Mouse (Mus musculus): ENCODE data around the gene Gm10720.
"Not testable (repeated sequence)": the region's sequence is repeated elsewhere in the genome, so short reads cannot be mapped to it uniquely, and the experiment has no call there.

Gm10720 gene

GRCm38 (mm10) chr9:3015354-3015753, at the start of gene Gm10720:
Gm10720 (plus strand) TSS chr9:3015654.
- not testable (repeated sequence) for DNase-seq

- not testable (repeated sequence) for DNase-seq
Measured at GRCm38 (mm10) chr9:3000445-3000972, 14.9 kb upstream of the Gm10720 start, which contains the start of gene Gm10722. Gm10722 (plus strand) TSS chr9:3000922.

GRCm38 (mm10) chr9:3001006-3001405, 14.4 kb upstream of the Gm10720 start:
- not testable (repeated sequence) for DNase-seq

- DNase-seq, result peak; percentile 94
Measured at GRCm38 (mm10) chr9:3001948-3002659, 13.3 kb upstream of the Gm10720 start.

GRCm38 (mm10) chr9:3002794-3003396, 12.6 kb upstream of the Gm10720 start, which contains the start of gene Gm11168:
Gm11168 (plus strand) TSS chr9:3003346.
- DNase-seq, result not testable (repeated sequence)

GRCm38 (mm10) chr9:3006179-3006578, 9.3 kb upstream of the Gm10720 start:
- not testable (repeated sequence) for DNase-seq

- DNase-seq, result peak; percentile 94
Measured at GRCm38 (mm10) chr9:3006636-3007035, 8.8 kb upstream of the Gm10720 start.

- DNase-seq, result not testable (repeated sequence)
Measured at GRCm38 (mm10) chr9:3007272-3007671, 8.2 kb upstream of the Gm10720 start.

DNA sequence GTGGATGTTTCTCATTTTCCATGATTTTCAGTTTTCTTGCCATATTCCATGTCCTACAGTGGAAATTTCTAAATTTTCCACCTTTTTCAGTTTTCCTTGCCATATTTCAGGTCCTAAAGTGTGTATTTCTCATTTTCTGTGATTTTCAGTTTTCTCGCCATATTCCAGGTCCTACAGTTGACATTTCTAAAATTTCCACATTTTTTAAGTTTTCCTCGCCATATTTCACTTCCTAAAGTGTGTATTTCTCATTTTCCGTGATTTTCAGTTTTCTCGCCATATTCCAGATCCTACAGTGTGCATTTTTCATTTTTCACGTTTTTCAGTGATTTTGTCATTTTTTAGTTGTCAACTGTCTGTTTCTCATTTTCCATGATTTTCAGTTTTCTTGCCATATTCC, 6.1 kb upstream of the Gm10720 start:
- not testable (repeated sequence) for DNase-seq

DNA sequence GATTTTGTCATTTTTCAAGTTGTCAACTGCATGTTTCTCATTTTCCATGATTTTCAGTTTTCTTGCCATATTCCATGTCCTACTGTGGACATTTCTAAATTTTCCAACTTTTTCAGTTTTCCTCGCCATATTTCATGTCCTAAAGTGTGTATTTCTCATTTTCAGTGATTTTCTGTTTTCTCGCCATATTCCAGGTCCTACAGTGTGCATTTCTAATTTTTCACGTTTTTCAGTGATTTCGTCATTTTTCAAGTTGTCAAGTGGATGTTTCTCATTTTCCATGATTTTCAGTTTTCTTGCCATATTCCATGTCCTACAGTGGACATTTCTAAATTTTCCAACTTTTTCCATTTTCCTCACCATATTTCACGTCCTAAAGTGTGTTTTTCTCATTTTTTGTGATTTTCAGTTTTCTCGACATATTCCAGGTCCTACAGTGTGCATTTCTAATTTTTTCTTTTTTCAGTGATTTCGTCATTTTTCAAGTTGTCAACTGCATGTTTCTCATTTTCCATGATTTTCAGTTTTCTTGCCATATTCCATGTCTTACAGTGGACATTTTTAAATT, 3.3 kb upstream of the Gm10720 start:
- not testable (repeated sequence) for DNase-seq

- DNase-seq, result not testable (repeated sequence)
Measured at GRCm38 (mm10) chr9:3012733-3013279, 2.6 kb upstream of the Gm10720 start, which contains the start of gene Gm10721. Gm10721 (plus strand) TSS chr9:3013140.

- not testable (repeated sequence) for DNase-seq
Measured at GRCm38 (mm10) chr9:3015896-3016295, 442 bp downstream of the Gm10720 start.

GRCm38 (mm10) chr9:3017108-3017507, 1.7 kb downstream of the Gm10720 start, which contains the start of gene Gm10719:
Gm10719 (plus strand) TSS chr9:3017408.
- not testable (repeated sequence) for DNase-seq

GRCm38 (mm10) chr9:3018944-3019343, 3.5 kb downstream of the Gm10720 start:
- not testable (repeated sequence) for DNase-seq

DNA sequence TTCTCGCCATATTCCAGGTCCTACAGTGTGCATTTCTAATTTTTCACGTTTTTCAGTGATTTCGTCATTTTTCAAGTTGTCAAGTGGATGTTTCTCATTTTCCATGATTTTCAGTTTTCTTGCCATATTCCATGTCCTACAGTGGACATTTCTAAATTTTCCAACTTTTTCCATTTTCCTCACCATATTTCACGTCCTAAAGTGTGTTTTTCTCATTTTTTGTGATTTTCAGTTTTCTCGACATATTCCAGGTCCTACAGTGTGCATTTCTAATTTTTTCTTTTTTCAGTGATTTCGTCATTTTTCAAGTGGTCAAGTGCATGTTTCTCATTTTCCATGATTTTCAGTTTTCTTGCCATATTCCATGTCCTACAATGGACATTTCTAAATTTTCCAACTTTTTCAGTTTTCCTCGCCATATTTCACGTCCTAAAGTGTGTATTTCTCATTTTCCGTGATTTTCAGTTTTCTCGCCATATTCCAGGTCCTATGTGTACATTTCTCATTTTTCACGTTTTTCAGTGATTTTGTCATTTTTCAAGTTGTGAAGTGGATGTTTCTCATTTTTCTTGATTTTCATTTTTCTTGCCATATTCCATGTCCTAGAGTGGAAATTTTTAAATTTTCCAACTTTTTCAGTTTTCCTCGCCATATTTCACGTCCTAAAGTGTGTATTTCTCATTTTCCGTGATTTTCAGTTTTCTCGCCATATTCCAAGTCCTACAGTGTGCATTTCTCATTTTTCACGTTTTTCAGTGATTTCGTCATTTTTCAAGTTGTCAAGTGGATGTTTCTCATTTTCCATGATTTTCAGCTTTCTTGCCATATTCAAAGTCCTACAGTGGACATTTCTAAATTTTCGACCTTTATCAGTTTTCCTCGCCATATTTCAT, 4.6 kb downstream of the Gm10720 start:
- DNase-seq, result peak; percentile 16

DNA sequence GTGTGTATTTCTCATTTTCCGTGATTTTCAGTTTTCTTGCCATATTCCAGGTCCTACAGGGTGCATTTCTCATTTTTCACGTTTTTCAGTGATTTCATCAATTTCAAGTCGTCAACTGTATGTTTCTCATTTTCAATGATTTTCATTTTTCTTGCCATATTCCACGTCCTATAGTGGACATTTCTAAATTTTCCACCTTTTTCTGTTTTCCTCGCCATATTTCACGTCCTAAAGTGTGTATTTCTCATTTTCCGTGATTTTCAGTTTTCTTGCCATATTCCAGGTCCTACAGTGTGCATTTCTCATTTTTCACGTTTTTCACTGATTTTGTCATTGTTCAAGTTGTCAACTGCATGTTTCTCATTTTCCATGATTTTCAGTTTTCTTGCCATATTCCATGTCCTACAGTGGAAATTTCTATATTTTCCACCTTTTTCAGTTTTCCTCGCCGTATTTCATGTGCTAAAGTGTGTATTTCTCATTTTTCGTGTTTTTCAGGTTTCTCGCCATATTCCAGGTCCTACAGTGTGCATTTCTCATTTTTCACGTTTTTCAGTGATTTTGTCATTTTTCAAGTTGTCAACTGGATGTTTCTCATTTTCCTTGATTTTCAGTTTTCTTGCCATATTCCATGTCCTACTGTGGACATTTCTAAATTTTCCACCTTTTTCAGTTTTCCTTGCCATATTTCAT, 7.0 kb downstream of the Gm10720 start:
- DNase-seq, result peak; percentile 55

DNA sequence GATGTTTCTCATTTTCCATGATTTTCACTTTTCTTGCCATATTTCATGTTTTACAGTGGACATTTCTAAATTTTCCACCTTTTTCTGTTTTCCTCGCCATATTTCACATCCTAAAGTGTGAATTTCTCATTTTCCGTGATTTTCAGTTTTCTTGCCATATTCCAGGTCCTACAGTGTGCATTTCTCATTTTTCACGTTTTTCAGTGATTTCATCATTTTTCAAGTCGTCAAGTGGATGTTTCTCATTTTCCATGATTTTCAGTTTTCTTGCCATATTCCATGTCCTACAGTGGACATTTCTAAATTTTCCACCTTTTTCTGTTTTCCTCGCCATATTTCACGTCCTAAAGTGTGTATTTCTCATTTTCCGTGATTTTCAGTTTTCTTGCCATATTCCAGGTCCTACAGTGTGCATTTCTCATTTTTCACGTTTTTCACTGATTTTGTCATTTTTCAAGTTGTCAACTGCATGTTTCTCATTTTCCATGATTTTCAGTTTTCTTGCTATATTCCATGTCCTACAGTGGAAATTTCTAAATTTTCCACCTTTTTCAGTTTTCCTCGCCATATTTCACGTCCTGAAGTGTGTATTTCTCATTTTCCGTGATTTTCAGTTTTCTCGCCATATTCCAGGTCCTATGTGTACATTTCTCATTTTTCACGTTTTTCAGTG, 8.0 kb downstream of the Gm10720 start, which contains the start of gene Gm10718:
Gm10718 (plus strand) TSS at position 236 of the 673 bp plus-strand sequence.
- peak; percentile 10 for DNase-seq

- DNase-seq, result peak; percentile 93
Measured at GRCm38 (mm10) chr9:3023985-3024648, 8.7 kb downstream of the Gm10720 start.

DNA sequence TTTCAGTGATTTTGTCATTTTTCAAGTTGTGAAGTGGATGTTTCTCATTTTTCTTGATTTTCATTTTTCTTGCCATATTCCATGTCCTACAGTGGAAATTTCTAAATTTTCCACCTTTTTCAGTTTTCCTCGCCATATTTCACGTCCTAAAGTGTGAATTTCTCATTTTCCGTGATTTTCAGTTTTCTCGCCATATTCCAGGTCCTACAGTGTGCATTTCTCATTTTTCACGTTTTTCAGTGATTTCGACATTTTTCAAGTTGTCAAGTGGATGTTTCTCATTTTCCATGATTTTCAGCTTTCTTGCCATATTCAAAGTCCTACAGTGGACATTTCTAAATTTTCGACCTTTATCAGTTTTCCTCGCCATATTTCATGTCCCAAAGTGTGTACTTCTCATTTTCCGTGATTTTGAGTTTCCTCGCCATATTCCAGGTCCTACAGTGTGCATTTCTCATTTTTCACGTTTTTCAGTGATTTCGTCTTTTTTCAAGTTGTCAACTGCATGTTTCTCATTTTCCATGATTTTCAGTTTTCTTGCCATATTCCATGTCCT, 9.5 kb downstream of the Gm10720 start, which contains the start of gene Gm10717:
Gm10717 (plus strand) TSS at position 506 of the 556 bp plus-strand sequence.
- not testable (repeated sequence) for DNase-seq

DNA sequence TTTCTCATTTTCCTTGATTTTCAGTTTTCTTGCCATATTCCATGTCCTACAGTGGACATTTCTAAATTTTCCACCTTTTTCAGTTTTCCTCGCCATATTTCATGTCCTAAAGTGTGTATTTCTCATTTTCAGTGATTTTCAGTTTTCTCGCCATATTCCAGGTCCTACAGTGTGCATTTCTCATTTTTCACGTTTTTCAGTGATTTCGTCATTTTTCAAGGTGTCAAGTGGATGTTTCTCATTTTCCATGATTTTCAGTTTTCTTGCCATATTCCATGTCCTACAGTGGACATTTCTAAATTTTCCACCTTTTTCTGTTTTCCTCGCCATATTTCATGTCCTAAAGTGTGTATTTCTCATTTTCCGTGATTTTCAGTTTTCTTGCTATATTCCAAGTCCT, 10.2 kb downstream of the Gm10720 start:
- peak; percentile 37 for DNase-seq
